Mouse (Mus musculus): ENCODE results near the gene Gm5431.

DNA sequence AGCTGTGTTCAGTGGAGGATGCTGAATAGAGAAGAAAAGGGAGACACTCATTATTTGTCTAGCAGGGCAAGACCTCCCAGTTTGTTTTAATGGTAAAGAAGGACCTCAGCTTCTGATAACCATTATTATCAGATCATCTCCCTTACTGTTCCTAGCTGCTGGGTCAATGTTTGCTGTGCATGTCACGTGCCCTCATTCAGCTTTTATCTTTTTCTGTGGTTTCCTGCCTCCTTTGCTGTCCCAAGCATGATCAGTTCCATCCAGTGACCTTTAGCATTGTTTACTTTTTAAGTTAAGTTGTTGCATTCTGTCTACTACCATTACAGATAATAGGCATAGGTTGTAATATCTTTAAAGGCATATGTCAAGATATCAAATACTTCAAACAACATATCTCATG, 6.4 kb upstream of the Gm5431 start:
- no peak for TF ChIP-seq EP300 (IDR thresholded peaks at IDR 0.05)
- TF ChIP-seq CTCF (IDR thresholded peaks at IDR 0.05): no peak

Measured in lung, postnatal 0 days (tissue).